Mouse (Mus musculus): ENCODE results near the gene Hils1.

DNA sequence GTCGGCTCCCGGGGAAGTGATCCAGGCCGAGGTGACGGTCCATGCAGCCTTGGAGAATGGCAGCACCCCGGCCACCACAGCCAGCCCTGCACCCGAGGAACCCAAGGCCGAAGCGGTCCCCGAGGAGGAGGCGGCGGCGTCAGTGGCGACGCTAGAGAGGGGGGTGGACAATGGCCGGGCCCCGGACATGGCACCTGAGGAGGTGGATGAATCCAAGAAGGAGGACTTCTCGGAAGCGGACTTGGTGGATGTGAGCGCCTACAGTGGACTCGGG, 25.0 kb downstream of the Hils1 start:
- TF ChIP-seq POLR2A (IDR thresholded peaks at IDR 0.05; ENCODE audit: low read depth, low read length) (no peak), CTCF (IDR thresholded peaks at IDR 0.05; ENCODE audit: extremely low read depth, insufficient read length, insufficient replicate concordance, low read depth, low read length) (no peak)

Data from small intestine, adult 2 months (tissue).